Mouse (Mus musculus): Measurements from ENCODE around the gene Glrx5.

DNA sequence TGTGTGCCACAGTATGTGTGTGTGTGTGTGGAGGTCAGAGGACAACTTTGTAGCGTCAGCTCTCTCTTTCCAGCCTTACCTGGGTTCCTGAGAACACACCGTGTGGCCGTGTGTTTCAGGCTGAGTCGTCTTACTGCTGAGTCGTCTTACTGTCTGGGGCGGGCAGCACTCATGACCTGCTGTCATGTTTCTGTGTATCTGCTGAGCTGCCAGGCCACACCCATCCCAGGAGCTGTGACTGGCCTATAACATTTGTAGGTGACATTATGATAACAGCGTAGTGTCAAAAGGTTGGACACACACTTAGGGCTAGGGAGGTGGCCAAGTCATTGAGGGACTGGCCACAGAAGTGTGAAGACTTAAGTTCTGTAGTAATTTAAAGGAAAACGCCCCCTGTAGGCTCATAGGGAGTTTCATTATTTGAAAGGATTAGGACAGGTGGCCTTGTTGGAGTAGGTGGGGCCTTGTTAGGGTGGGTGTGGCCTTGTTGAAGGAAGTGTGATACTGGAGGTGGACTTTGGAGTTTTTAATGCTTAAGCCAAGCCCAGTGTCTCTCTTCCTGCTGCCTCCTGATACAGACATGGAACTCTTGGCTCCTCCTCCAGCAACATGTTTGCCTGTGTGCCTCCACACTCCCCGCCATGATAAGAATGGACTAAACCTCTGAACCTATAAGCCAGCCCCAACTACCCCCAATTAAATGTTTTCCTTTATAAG lies 36.3 kb upstream of the Glrx5 start:
- TF ChIP-seq CTCF (IDR thresholded peaks at IDR 0.05) (no peak), EP300 (IDR thresholded peaks at IDR 0.05; ENCODE audit: insufficient read depth, low read depth, low read length) (no peak)

Data from heart, adult 2 months (tissue).